Mouse (Mus musculus) forebrain, embryonic 11.5 days (tissue): ENCODE measurements around the gene Gm15293. TPM values are rescaled to one million over a fixed set of nuclear protein-coding genes. Genes with fewer than 3 reads are reported as not detected.
"Not testable (repeated sequence)": the region's sequence is repeated elsewhere in the genome, so short reads cannot be mapped to it uniquely, and the experiment has no call there.

Experiments used
- ATAC-seq: fragments of 200-750 bp; cut with Nextera tagmentation; replicated peaks from 2 replicates; pipeline ENCODE4 v1.8.0; 2017; ENCODE audit warnings: moderate TSS enrichment; ENCODE audit not compliant: low FRiP score
- DNase-seq: peaks from one replicate; pipeline ENCODE4 v3.0.0-alpha.2; 2017; ENCODE audit warnings: low spot score
- H3K27ac ChIP-seq: fragments of 300-500 bp; sonication (generic); 2 replicates; pipeline ENCODE4 v1.5.1; 2014; ENCODE audit warnings: low read depth, low read length
- H3K27me3 ChIP-seq: fragments of 300-500 bp; sonication (generic); 2 replicates; pipeline ENCODE4 v1.6.1; 2014; ENCODE audit warnings: mild to moderate bottlenecking, low read length, mixed read lengths; ENCODE audit not compliant: control insufficient read depth, insufficient read depth
- H3K36me3 ChIP-seq: fragments of 300-500 bp; sonication (generic); 2 replicates; pipeline ENCODE4 v1.6.1; 2014; ENCODE audit warnings: mild to moderate bottlenecking, low read length, moderate library complexity, mixed read lengths; ENCODE audit not compliant: control insufficient read depth, insufficient read depth
- H3K4me1 ChIP-seq: fragments of 300-500 bp; sonication (generic); replicated peaks from 2 replicates; pipeline ENCODE4 v1.6.1; 2014; ENCODE audit warnings: low read length, mixed read lengths; ENCODE audit not compliant: control insufficient read depth, insufficient read depth
- H3K4me2 ChIP-seq: fragments of 300-500 bp; sonication (generic); 2 replicates; pipeline ENCODE4 v1.6.1; 2014; ENCODE audit warnings: low read depth, mild to moderate bottlenecking, low read length, moderate library complexity, mixed read lengths; ENCODE audit not compliant: severe bottlenecking
- H3K4me3 ChIP-seq: fragments of 300-500 bp; sonication (generic); 2 replicates; pipeline ENCODE4 v1.5.1; 2014; ENCODE audit warnings: low read depth, low read length
- H3K9ac ChIP-seq: fragments of 300-500 bp; sonication (generic); 2 replicates; pipeline ENCODE4 v1.6.1; 2014; ENCODE audit warnings: low read length
- H3K9me3 ChIP-seq: fragments of 300-500 bp; sonication (generic); 2 replicates; pipeline ENCODE4 v1.6.1; 2016; ENCODE audit warnings: low read length, mixed read lengths; ENCODE audit not compliant: control insufficient read depth
- WGBS: fragments of 180-500 bp; shearing (Covaris S2); extraction: QIAGEN DNeasy Blood & Tissue Kit; methylation state at CpG from one replicate; pipeline ENCODE4 v1.1.7; 2014; 5-methylcytosine and 5-hydroxymethylcytosine counted together
- polyA plus RNA-seq: library from polyadenylated mRNA; unstranded; fragments of >200 nt; fragmentation: Nextera tagmentation; extraction: Ambion mirVana; gene quantifications from 2 replicates; pipeline ENCODE4 v1.2.1, GENCODE M21; 2014

Gene Gm15293
- not detected in 2 replicates for polyA plus RNA-seq

- H3K4me1 ChIP-seq, ATAC-seq, DNase-seq, H3K27ac ChIP-seq, H3K9ac ChIP-seq, H3K4me3 ChIP-seq, H3K27me3 ChIP-seq, H3K4me2 ChIP-seq, H3K9me3 ChIP-seq, H3K36me3 ChIP-seq: not testable (repeated sequence)
- WGBS = no CpG with 5 or more reads among the region's 1 CpGs
These were observed at the start of gene Gm15293 for GRCm38 (mm10) chr8:21201261-21201660. TSS of gene Gm15293 (plus strand) at chr8:21201561.

GRCm38 (mm10) chr8:21161977-21162376, 39.4 kb upstream of the Gm15293 start, which contains the start of gene Defa22:
TSS of gene Defa22 (plus strand) at chr8:21162277.
- not testable (repeated sequence) for H3K4me3 ChIP-seq, DNase-seq, H3K9ac ChIP-seq, H3K9me3 ChIP-seq, H3K27me3 ChIP-seq, H3K4me1 ChIP-seq, H3K27ac ChIP-seq, H3K36me3 ChIP-seq, H3K4me2 ChIP-seq, ATAC-seq
- no CpG with 5 or more reads among the region's 1 CpGs for WGBS

- not testable (repeated sequence) for H3K27me3 ChIP-seq, ATAC-seq, H3K4me1 ChIP-seq, H3K36me3 ChIP-seq, H3K9me3 ChIP-seq, DNase-seq, H3K4me3 ChIP-seq, H3K9ac ChIP-seq, H3K27ac ChIP-seq, H3K4me2 ChIP-seq
- no CpG with 5 or more reads among the region's 1 CpGs for WGBS
These were observed 10.0 kb upstream of the Gm15293 start, which contains the start of gene Defa31 for GRCm38 (mm10) chr8:21191314-21191713. TSS of gene Defa31 (plus strand) at chr8:21191614.

Other genes starting within 250 kb of the Gm15293 start
- gene Defa21, start 176.0 kb upstream of the Gm15293 start, polyA plus RNA-seq = not detected in 2 replicates
- gene Defa23, start 146.5 kb upstream of the Gm15293 start, polyA plus RNA-seq = not detected in 2 replicates
- not detected in 2 replicates for gene Defa35, start 136.5 kb upstream of the Gm15293 start, polyA plus RNA-seq
- not detected in 2 replicates for gene Defa25, start 117.1 kb upstream of the Gm15293 start, polyA plus RNA-seq
- not detected in 2 replicates for gene Gm14851, start 105.5 kb upstream of the Gm15293 start, polyA plus RNA-seq
- gene Defa30, start 66.9 kb upstream of the Gm15293 start, polyA plus RNA-seq = not detected in 2 replicates
- not detected in 2 replicates for gene Defa22, start 39.3 kb upstream of the Gm15293 start, polyA plus RNA-seq
- not detected in 2 replicates for gene Defa31, start 9.9 kb upstream of the Gm15293 start, polyA plus RNA-seq
- not detected in 2 replicates for gene Gm15292, start 48.2 kb downstream of the Gm15293 start, polyA plus RNA-seq
- not detected in 2 replicates for gene Defa27, start 114.0 kb downstream of the Gm15293 start, polyA plus RNA-seq
- not detected in 2 replicates for gene Defa29, start 125.5 kb downstream of the Gm15293 start, polyA plus RNA-seq
- gene Defa2, start 177.0 kb downstream of the Gm15293 start, polyA plus RNA-seq = not detected in 2 replicates
- not detected in 2 replicates for gene Defa33, start 190.2 kb downstream of the Gm15293 start, polyA plus RNA-seq
- not detected in 2 replicates for gene Defa36, start 225.8 kb downstream of the Gm15293 start, polyA plus RNA-seq